Comparison of ENCODE assay signal across 11 mouse cellular contexts in the genomic region with DNA sequence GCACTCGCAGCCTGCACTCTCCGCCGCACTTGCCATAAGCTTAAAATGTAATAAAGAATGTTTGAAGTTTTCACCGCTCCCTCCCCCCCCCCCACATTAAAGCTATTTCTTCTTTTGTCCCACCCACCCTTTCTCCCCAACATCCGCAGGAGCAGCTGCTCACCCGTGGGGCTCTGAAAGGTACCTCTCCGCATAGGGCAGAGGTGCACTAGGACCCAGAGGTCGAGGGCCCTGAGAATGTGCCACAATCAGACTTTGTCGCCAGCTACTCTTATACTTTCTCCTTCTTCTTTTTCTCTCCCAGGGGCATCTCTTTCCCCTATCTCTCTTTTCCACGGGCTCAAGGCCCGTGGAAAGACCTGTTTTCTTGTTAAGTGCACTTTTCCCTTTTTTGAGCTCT. TPM values are rescaled to one million over a fixed set of nuclear protein-coding genes. Genes with fewer than 3 reads are reported as not detected.
DNase-seq lines count a peak whose midpoint lies in the region; ATAC-seq and TF ChIP-seq lines count a peak whose summit lies in the region.
"Had no signal": no experiment of that assay in that cellular context is flagged by ENCODE, and none has a peak within 500 bp of the region (broad histone marks: within the 10 kb centered on the region; RNA-seq: fewer than 3 reads in every experiment).

No protein-coding gene starts in this region.

- intact Hi-C loops in left cerebral cortex, postnatal 14 days (cut with DNase I): no loop called here

- H3K27ac ChIP-seq in stomach, embryonic 16.5 days (ENCODE audit: low read length): no peak overlapping the region
- no peak overlapping the region for H3K27ac ChIP-seq in stomach, postnatal 0 days (replicated peaks)
- no peak overlapping the region for H3K27ac ChIP-seq in forebrain, embryonic 13.5 days
- H3K27ac ChIP-seq in midbrain, embryonic 10.5 days (replicated peaks): no peak overlapping the region
- H3K27ac ChIP-seq in lung, postnatal 0 days (ENCODE audit: low read length): no peak overlapping the region
- H3K27ac ChIP-seq: left cerebral cortex, adult 2 months; liver, embryonic 13.5 days had no signal

- H3K9ac ChIP-seq in stomach, embryonic 16.5 days (ENCODE audit: low read length): no peak overlapping the region
- H3K9ac ChIP-seq in stomach, postnatal 0 days (ENCODE audit: low read length): no peak overlapping the region
- H3K9ac ChIP-seq in forebrain, embryonic 13.5 days: no peak overlapping the region
- no peak overlapping the region for H3K9ac ChIP-seq in lung, postnatal 0 days (replicated peaks; ENCODE audit: low read depth)
- H3K9ac ChIP-seq: liver, embryonic 13.5 days had no signal

- WGBS in stomach, embryonic 16.5 days: 41% methylated on average over 11 of the region's 11 CpGs
- 50% methylated on average over 10 of the region's 11 CpGs for WGBS in stomach, postnatal 0 days
- WGBS in forebrain, embryonic 13.5 days: 41% methylated on average over 11 of the region's 11 CpGs
- 33% methylated on average over 11 of the region's 11 CpGs for WGBS in midbrain, embryonic 10.5 days
- WGBS in lung, postnatal 0 days: 44% methylated on average over 10 of the region's 11 CpGs

- TF ChIP-seq EP300 in stomach, postnatal 0 days (optimal IDR thresholded peaks at IDR 0.05): no peak
- TF ChIP-seq EP300 in lung, postnatal 0 days (IDR thresholded peaks at IDR 0.05): no peak

- H3K4me1 ChIP-seq in stomach, embryonic 16.5 days (ENCODE audit: control insufficient read depth, insufficient read depth, low read length): no peaks in the 10 kb centered on the region
- no peaks in the 10 kb centered on the region for H3K4me1 ChIP-seq in stomach, postnatal 0 days (replicated peaks; ENCODE audit: control insufficient read depth, insufficient read depth)
- H3K4me1 ChIP-seq in forebrain, embryonic 13.5 days: no peaks in the 10 kb centered on the region
- no peaks in the 10 kb centered on the region for H3K4me1 ChIP-seq in midbrain, embryonic 10.5 days
- no peaks in the 10 kb centered on the region for H3K4me1 ChIP-seq in lung, postnatal 0 days (ENCODE audit: insufficient read depth, low read depth, low read length)
- H3K4me1 ChIP-seq: liver, embryonic 13.5 days had no signal

- TF ChIP-seq CTCF in stomach, postnatal 0 days (IDR thresholded peaks at IDR 0.05; ENCODE audit: low read depth): no peak
- TF ChIP-seq CTCF in lung, postnatal 0 days (IDR thresholded peaks at IDR 0.05): no peak

- peaks cover 12% of the 10 kb centered on the region; the same call in 1 of the 2 replicates for H3K9me3 ChIP-seq in stomach, embryonic 16.5 days (replicated peaks; ENCODE audit: control insufficient read depth, low read length)
- no peaks in the 10 kb centered on the region for H3K9me3 ChIP-seq in stomach, postnatal 0 days (ENCODE audit: control insufficient read depth, low read length)
- H3K9me3 ChIP-seq in forebrain, embryonic 13.5 days (replicated peaks): peaks cover 22% of the 10 kb centered on the region
- H3K9me3 ChIP-seq in midbrain, embryonic 10.5 days (replicated peaks): peaks cover 26% of the 10 kb centered on the region
- H3K9me3 ChIP-seq in lung, postnatal 0 days (ENCODE audit: low read length): no peaks in the 10 kb centered on the region

- no peak for DNase-seq in stomach, postnatal 0 days (ENCODE audit: low spot score)
- peak; percentile 20 for DNase-seq in midbrain, embryonic 10.5 days (ENCODE audit: low spot score)
- no peak for DNase-seq in left cerebral cortex, postnatal 14 days (ENCODE audit: low spot score in 2 of 2)
- DNase-seq in urinary bladder, adult 2 months (ENCODE audit: low spot score): no peak
- no peak for DNase-seq in lung, postnatal 0 days (ENCODE audit: low spot score)
- DNase-seq: heart, adult 11 months; liver, embryonic 13.5 days had no signal

- H3K4me3 ChIP-seq in stomach, embryonic 16.5 days (replicated peaks; ENCODE audit: low read length): peak overlapping the region; percentile 7; the same call in 1 of the 2 replicates
- H3K4me3 ChIP-seq in stomach, postnatal 0 days (ENCODE audit: low read depth, low read length): no peak overlapping the region
- H3K4me3 ChIP-seq in forebrain, embryonic 13.5 days: peak overlapping the region; percentile 25
- H3K4me3 ChIP-seq in midbrain, embryonic 10.5 days: peak overlapping the region; percentile 45
- no peak overlapping the region for H3K4me3 ChIP-seq in lung, postnatal 0 days (ENCODE audit: low read depth, low read length)
- H3K4me3 ChIP-seq: left cerebral cortex, adult 2 months; liver, embryonic 13.5 days had no signal

- H3K27me3 ChIP-seq in stomach, embryonic 16.5 days (ENCODE audit: control insufficient read depth, insufficient read depth, low read length): no peaks in the 10 kb centered on the region
- no peaks in the 10 kb centered on the region for H3K27me3 ChIP-seq in stomach, postnatal 0 days (ENCODE audit: control insufficient read depth, insufficient read depth, low read length)
- H3K27me3 ChIP-seq in forebrain, embryonic 13.5 days: no peaks in the 10 kb centered on the region
- H3K27me3 ChIP-seq in midbrain, embryonic 10.5 days (ENCODE audit: low read depth, poor library complexity, severe bottlenecking): no peaks in the 10 kb centered on the region
- H3K27me3 ChIP-seq in lung, postnatal 0 days (replicated peaks; ENCODE audit: insufficient read depth, low read length): no peaks in the 10 kb centered on the region
- H3K27me3 ChIP-seq: liver, embryonic 13.5 days had no signal

- no peaks in the 10 kb centered on the region for H3K36me3 ChIP-seq in stomach, embryonic 16.5 days (ENCODE audit: control insufficient read depth, insufficient read depth, low read length)
- no peaks in the 10 kb centered on the region for H3K36me3 ChIP-seq in stomach, postnatal 0 days (ENCODE audit: control insufficient read depth, insufficient read depth, low read length)
- no peaks in the 10 kb centered on the region for H3K36me3 ChIP-seq in forebrain, embryonic 13.5 days (ENCODE audit: poor library complexity, severe bottlenecking)
- no peaks in the 10 kb centered on the region for H3K36me3 ChIP-seq in midbrain, embryonic 10.5 days
- no peaks in the 10 kb centered on the region for H3K36me3 ChIP-seq in lung, postnatal 0 days (ENCODE audit: insufficient read depth, low read length)
- H3K36me3 ChIP-seq: liver, embryonic 13.5 days had no signal

- no peak for ATAC-seq in stomach, embryonic 16.5 days (ENCODE audit: insufficient read depth, low FRiP score)
- no peak for ATAC-seq in stomach, postnatal 0 days (ENCODE audit: low FRiP score, low TSS enrichment)
- no peak for ATAC-seq in forebrain, embryonic 13.5 days
- no peak for ATAC-seq in lung, postnatal 0 days

- H3K4me2 ChIP-seq in stomach, embryonic 16.5 days (ENCODE audit: low read depth, low read length): no peak overlapping the region
- H3K4me2 ChIP-seq in stomach, postnatal 0 days (replicated peaks; ENCODE audit: low read depth): no peak overlapping the region
- peak overlapping the region; percentile 29 for H3K4me2 ChIP-seq in forebrain, embryonic 13.5 days
- H3K4me2 ChIP-seq in lung, postnatal 0 days (replicated peaks; ENCODE audit: low read depth, low read length): no peak overlapping the region
- H3K4me2 ChIP-seq: liver, embryonic 13.5 days had no signal

RNA-seq across cellular contexts. Expression of a gene that starts 28.4 kb away (rescaled TPM):
- not detected in 2 replicates for polyA plus RNA-seq in stomach, embryonic 16.5 days (2015; fragmentation: Nextera tagmentation; extraction: Ambion mirVana)
- polyA plus RNA-seq in stomach, postnatal 0 days (2015; fragmentation: Nextera tagmentation; extraction: Ambion mirVana): not detected in 2 replicates
- polyA plus RNA-seq in forebrain, embryonic 13.5 days (2015; fragmentation: Nextera tagmentation; extraction: Ambion mirVana): not detected in 2 replicates
- not detected in 2 replicates for polyA plus RNA-seq in midbrain, embryonic 10.5 days (2016; fragmentation: Nextera tagmentation; extraction: Ambion mirVana)
- not detected for total RNA-seq in left cerebral cortex, postnatal 14 days (2021)
- not detected in 2 replicates for polyA plus RNA-seq in urinary bladder, adult 2 months (2012; rRNA removed)
- polyA plus RNA-seq in lung, postnatal 0 days (2015; fragmentation: Nextera tagmentation; extraction: Ambion mirVana): not detected in 2 replicates
- total RNA-seq: heart, postnatal 25 days; left cerebral cortex, adult 2 months had no signal
- polyA plus RNA-seq: liver, embryonic 13.5 days had no signal

RNA-seq across cellular contexts. Expression of a gene that starts 48.6 kb away (rescaled TPM):
- polyA plus RNA-seq in stomach, embryonic 16.5 days (2015; fragmentation: Nextera tagmentation; extraction: Ambion mirVana): not detected in 2 replicates
- polyA plus RNA-seq in stomach, postnatal 0 days (2015; fragmentation: Nextera tagmentation; extraction: Ambion mirVana): not detected in 2 replicates
- polyA plus RNA-seq in forebrain, embryonic 13.5 days (2015; fragmentation: Nextera tagmentation; extraction: Ambion mirVana): not detected in 2 replicates
- polyA plus RNA-seq in midbrain, embryonic 10.5 days (2016; fragmentation: Nextera tagmentation; extraction: Ambion mirVana): not detected in 2 replicates
- not detected for total RNA-seq in left cerebral cortex, postnatal 14 days (2021)
- polyA plus RNA-seq in urinary bladder, adult 2 months (2012; rRNA removed): not detected in 2 replicates
- polyA plus RNA-seq in lung, postnatal 0 days (2015; fragmentation: Nextera tagmentation; extraction: Ambion mirVana): not detected in 2 replicates
- total RNA-seq: heart, postnatal 25 days; left cerebral cortex, adult 2 months had no signal
- polyA plus RNA-seq: liver, embryonic 13.5 days had no signal

Comparison
In these comparisons a context has a peak if more than half of its experiments do, and no peak if none do; other contexts are left out.
1. H3K4me3 ChIP-seq: peak in stomach, embryonic 16.5 days (single experiment), forebrain, embryonic 13.5 days (single experiment) and midbrain, embryonic 10.5 days (single experiment); none in stomach, postnatal 0 days (single experiment) and lung, postnatal 0 days (single experiment).